Mouse (Mus musculus) hindbrain, embryonic 13.5 days (tissue): ENCODE measurements around the gene Mrps21. TPM values are rescaled to one million over a fixed set of nuclear protein-coding genes. Genes with fewer than 3 reads are reported as not detected.
"Not testable (repeated sequence)": the region's sequence is repeated elsewhere in the genome, so short reads cannot be mapped to it uniquely, and the experiment has no call there.

ENCODE experiments used
- ATAC-seq: fragments of 200-750 bp; cut with Nextera tagmentation; 2 replicates; pipeline ENCODE4 v1.8.0; 2017; ENCODE audit warnings: moderate TSS enrichment; ENCODE audit not compliant: low FRiP score
- H3K27ac ChIP-seq: fragments of 300-500 bp; sonication (generic); 2 replicates; pipeline ENCODE4 v1.5.1; 2015; ENCODE audit warnings: inconsistent platforms, mild to moderate bottlenecking, moderate library complexity
- H3K27me3 ChIP-seq: fragments of 300-500 bp; sonication (generic); 2 replicates; pipeline ENCODE4 v1.6.1; 2015; ENCODE audit warnings: mild to moderate bottlenecking, inconsistent platforms
- H3K36me3 ChIP-seq: fragments of 300-500 bp; sonication (generic); 2 replicates; pipeline ENCODE4 v1.6.1; 2015; ENCODE audit warnings: mild to moderate bottlenecking, inconsistent platforms
- H3K4me1 ChIP-seq: fragments of 300-500 bp; sonication (generic); replicated peaks from 2 replicates; pipeline ENCODE4 v1.6.1; 2015; ENCODE audit warnings: inconsistent platforms
- H3K4me2 ChIP-seq: fragments of 300-500 bp; sonication (generic); 2 replicates; pipeline ENCODE4 v1.6.1; 2015; ENCODE audit warnings: inconsistent platforms, mild to moderate bottlenecking, moderate library complexity
- H3K4me3 ChIP-seq: fragments of 300-500 bp; sonication (generic); 2 replicates; pipeline ENCODE4 v1.5.1; 2015; ENCODE audit warnings: mild to moderate bottlenecking, inconsistent platforms
- H3K9ac ChIP-seq: fragments of 300-500 bp; sonication (generic); 2 replicates; pipeline ENCODE4 v1.6.1; 2015; ENCODE audit warnings: mild to moderate bottlenecking, inconsistent platforms
- H3K9me3 ChIP-seq: fragments of 300-500 bp; sonication (generic); 2 replicates; pipeline ENCODE4 v1.6.1; 2016; ENCODE audit warnings: inconsistent platforms
- WGBS: fragments of 180-500 bp; shearing (Covaris S2); methylation state at CpG from one replicate; pipeline ENCODE4 v1.1.7; 2015; 5-methylcytosine and 5-hydroxymethylcytosine counted together
- polyA plus RNA-seq: library from polyadenylated mRNA; unstranded; fragments of >200 nt; fragmentation: Nextera tagmentation; extraction: Ambion mirVana; gene quantifications from 2 replicates; pipeline ENCODE4 v1.2.1, GENCODE M21; 2015

Gene Mrps21
- polyA plus RNA-seq, result 331 and 342 TPM in 2 replicates

DNA sequence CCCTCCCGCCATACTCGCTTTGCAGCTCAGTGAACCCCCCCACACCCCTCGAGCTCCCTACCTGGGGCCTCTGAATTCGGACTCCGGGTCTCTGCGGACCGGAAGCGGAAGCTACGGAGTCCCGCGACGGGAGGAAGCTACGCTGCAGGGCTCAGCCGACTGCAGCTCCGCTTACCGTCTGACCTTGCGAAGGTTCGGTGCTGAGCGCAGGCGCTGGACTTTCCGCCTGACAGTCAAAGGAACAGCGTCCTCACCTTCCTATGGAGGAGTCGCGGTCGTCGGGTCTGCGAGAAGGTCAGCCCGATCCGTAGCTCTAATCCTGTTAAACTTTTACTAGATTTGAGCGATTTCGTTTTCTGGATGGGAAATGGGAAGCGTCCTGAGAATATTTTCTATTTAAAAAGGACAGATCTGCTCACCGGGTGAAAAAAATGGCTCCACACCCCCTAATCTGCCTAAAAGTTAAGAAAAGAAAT, at the start of gene Mrps21:
TSS of gene Mrps21 (minus strand) at position 128 of the 476 bp plus-strand sequence.
- Histone ChIP-seq H3K27ac (peak within 1 kb of the TSS; percentile 85), H3K4me2 (peak within 1 kb of the TSS; percentile 82), H3K36me3 (peaks cover 31% of the 10 kb centered on the region), H3K27me3 (no peaks in the 10 kb centered on the region), H3K4me1 (peaks cover 25% of the 10 kb centered on the region), H3K9ac (peak within 1 kb of the TSS; percentile 86), H3K4me3 (peak within 1 kb of the TSS; percentile 72), H3K9me3 (no peaks in the 10 kb centered on the region)
- ATAC-seq, result peak; percentile 92
- WGBS, result under 1% methylated on average over 33 of the region's 33 CpGs

DNA sequence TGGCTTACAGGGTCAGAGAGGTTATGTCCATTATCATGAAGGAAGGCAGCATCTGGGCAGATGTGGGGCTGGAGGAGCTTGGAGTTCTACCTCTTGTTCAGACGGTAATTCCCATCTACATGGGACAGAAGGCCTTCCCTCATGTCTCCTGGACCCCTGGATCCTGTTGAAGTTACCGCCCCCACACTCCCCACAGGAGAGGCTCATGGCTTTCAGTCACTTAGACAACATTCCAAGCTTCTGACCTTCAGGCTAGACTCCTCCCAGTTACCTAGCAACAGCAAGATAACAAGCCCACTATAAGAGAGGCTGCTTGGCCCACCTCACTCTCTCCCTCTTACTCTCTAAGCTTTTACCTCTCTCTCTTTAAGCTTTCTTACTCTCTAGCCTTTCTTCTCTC, 49.2 kb upstream of the Mrps21 start:
- not testable (repeated sequence) for H3K4me3 ChIP-seq, H3K4me1 ChIP-seq, ATAC-seq, H3K9me3 ChIP-seq, H3K36me3 ChIP-seq, H3K27me3 ChIP-seq, H3K4me2 ChIP-seq, H3K27ac ChIP-seq, H3K9ac ChIP-seq
- 77% methylated on average over 2 of the region's 2 CpGs for WGBS

DNA sequence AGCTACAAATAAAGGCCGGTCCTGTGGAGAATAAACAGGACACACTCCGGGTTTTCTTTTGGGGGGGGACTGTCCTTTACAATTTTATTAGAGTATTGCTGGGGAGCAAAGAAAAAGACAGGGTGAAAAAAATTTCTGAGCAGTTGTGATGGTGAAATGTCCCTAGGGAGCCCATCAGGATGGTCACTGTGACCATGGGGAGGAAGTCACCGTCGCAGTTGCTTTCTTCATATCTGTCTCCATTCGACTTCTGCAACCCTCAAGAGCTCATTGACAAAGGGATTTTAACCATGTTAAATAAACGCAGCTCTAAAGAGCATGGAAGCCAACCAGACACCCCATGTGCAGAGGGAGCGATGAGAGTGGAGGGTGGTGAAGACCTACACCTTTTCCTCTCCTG, 45.4 kb upstream of the Mrps21 start:
- Histone ChIP-seq H3K9me3 (no peaks in the 10 kb centered on the region), H3K27ac (no peak overlapping the region), H3K4me1 (no peaks in the 10 kb centered on the region), H3K9ac (no peak overlapping the region), H3K4me2 (no peak overlapping the region), H3K36me3 (no peaks in the 10 kb centered on the region), H3K4me3 (no peak overlapping the region), H3K27me3 (no peaks in the 10 kb centered on the region)
- no peak for ATAC-seq
- 82% methylated on average over 7 of the region's 7 CpGs for WGBS

DNA sequence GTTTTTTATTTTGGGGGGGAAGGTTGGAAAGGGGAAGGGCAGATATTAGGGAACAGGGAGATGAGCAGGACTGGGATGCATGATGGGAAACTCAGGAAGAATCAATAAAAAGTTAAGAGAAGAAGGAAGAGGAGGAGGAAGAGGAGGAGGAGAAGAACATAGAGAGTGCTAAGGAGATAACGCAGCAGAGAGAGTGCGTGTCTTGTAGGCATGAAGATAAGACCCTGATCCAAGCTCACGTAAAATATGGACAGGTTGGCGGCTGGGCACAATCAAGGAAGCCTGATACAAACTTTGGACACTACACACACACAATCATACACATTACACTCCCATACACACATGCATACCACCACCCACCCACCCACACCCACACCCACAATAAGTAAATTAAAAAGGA, 43.4 kb upstream of the Mrps21 start:
- Histone ChIP-seq H3K4me2 (no peak overlapping the region), H3K27me3 (no peaks in the 10 kb centered on the region), H3K27ac (no peak overlapping the region), H3K36me3 (no peaks in the 10 kb centered on the region), H3K9me3 (no peaks in the 10 kb centered on the region), H3K4me3 (no peak overlapping the region), H3K4me1 (no peaks in the 10 kb centered on the region), H3K9ac (no peak overlapping the region)
- no peak for ATAC-seq
- 94% methylated on average over 4 of the region's 4 CpGs for WGBS

DNA sequence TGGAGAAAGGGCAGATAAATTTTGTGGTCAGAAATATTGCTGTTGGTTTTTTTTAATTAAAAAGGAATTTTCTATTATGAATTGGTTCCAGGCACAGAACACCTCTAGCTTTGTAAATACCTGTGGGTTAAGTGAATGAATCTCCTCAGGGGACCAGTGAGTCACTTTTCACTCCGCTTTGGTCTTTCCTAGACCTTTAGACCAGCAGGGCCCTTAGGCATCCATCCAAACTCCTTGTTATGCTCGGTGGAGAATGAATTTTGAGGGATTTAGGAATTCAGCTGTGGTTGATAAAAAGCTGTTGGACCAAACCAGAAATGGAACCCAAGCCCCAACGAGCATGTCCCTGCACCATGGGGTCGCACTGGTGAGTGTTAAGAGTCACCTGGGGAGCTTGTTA, 36.3 kb upstream of the Mrps21 start:
- H3K9ac ChIP-seq, result no peak overlapping the region
- no peaks in the 10 kb centered on the region for H3K36me3 ChIP-seq
- H3K27me3 ChIP-seq, result peaks cover 35% of the 10 kb centered on the region
- peaks cover 31% of the 10 kb centered on the region for H3K4me1 ChIP-seq
- H3K9me3 ChIP-seq, result no peaks in the 10 kb centered on the region
- no peak for ATAC-seq
- H3K4me2 ChIP-seq, result no peak overlapping the region
- WGBS, result 53% methylated on average over 4 of the region's 4 CpGs
- H3K4me3 ChIP-seq, result no peak overlapping the region
- H3K27ac ChIP-seq, result no peak overlapping the region

DNA sequence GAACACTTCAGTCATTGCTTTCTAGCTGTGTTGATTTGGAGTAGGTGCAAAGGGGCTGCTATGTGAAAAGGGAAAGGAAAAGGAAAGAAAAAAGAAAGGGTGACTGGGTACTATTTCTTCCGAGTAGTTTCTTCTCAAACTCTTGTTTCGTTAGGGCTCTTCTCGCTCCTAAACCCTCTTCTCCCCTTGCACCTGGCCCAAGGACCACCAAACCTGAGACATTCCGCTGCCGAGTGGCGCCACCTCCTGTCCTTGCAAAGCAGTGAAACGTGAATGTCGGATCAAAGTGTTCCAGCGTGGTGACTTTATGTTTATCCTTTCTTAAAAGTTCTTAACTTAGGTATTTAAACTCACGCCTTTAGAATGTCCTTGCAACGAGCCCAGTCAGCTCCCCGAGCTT, 35.5 kb upstream of the Mrps21 start:
- Histone ChIP-seq H3K27me3 (peaks cover 36% of the 10 kb centered on the region), H3K9me3 (no peaks in the 10 kb centered on the region), H3K4me2 (peak overlapping the region; percentile 74), H3K4me3 (0 out of 2 replicates have a peak overlapping the region, but pooled peaks have one; percentile 11), H3K36me3 (no peaks in the 10 kb centered on the region), H3K4me1 (peaks cover 31% of the 10 kb centered on the region), H3K27ac (no peak overlapping the region), H3K9ac (no peak overlapping the region)
- no peak for ATAC-seq
- WGBS, result 0% methylated on average over 12 of the region's 12 CpGs

DNA sequence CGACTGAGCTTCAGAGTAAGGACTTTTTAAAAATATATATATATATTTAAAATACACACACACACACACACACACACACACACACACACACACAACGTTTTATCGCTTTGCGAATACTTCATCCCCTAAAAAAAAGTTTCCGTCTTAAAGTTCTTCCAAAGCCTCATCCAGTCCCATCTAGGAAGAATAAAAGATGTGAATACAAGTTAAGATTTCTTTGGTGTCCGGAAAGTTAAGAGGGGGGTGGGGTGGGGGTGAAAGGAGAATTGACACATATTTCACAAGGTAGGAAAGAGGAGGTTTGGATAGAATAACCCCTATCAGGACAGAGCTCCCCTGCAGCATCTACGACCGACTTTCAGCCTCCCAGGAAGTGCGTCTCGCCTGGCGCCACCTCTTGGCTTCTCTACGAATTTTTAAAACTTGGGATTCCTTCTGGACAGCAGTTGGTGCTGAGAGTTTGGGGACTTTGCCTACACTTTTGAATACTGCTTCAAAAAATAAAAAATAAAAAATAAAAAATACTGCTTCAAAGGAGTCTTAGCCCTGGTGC, 34.7 kb upstream of the Mrps21 start:
- Histone ChIP-seq H3K9ac (no peak overlapping the region), H3K27me3 (peaks cover 38% of the 10 kb centered on the region), H3K4me2 (peak overlapping the region; percentile 74), H3K4me1 (peaks cover 31% of the 10 kb centered on the region), H3K27ac (no peak overlapping the region), H3K9me3 (no peaks in the 10 kb centered on the region), H3K4me3 (peak overlapping the region; percentile 37; the same call in 1 of the 2 replicates), H3K36me3 (no peaks in the 10 kb centered on the region)
- ATAC-seq, result no peak
- WGBS, result 1% methylated on average over 12 of the region's 12 CpGs

DNA sequence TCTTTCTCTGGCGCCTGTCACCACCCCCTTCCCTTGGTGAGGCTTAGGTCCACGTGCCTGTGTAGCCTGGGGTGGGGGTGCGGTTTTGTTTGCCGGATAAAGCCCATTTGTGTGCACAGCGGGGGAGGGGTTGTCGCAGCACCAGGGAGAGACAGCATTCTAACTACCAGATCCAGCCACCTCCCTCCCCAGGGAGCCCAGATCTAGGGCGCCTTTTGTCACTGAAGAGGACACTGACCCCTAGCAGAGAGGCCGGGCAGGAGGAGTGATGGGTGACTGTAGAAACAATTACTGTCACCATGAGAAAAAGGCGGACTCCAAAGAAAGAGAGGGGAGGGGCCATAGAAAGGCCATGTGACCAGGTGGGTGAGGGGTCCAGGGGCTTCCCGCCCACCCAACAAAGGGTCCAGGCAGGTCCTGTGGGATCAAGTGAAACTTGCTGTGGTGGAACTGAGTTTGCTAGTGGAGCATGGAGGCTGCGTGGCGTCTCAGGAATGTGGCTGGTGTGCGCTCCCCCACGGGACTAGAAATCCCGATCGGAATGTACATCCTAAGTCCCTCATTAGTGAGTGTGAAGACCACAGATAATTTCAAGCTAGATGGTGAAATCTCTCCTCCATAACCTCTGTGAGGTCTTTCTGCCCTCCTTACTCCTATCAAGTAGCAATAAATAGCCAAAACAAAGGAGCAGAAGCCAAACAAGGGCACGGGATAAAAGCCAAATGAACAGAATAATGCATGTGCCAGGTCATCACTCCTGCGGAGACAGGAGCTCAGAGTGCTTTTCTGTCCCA, 34.0 kb upstream of the Mrps21 start:
- under 1% methylated on average over 18 of the region's 18 CpGs for WGBS
- H3K9me3 ChIP-seq, result no peaks in the 10 kb centered on the region
- H3K4me1 ChIP-seq, result peaks cover 31% of the 10 kb centered on the region
- peak overlapping the region; percentile 63 for H3K9ac ChIP-seq
- peak; percentile 60; the same call in 1 of the 2 replicates for ATAC-seq
- peak overlapping the region; percentile 37 for H3K4me3 ChIP-seq
- peak overlapping the region; percentile 74 for H3K4me2 ChIP-seq
- H3K27me3 ChIP-seq, result peaks cover 38% of the 10 kb centered on the region
- no peaks in the 10 kb centered on the region for H3K36me3 ChIP-seq
- H3K27ac ChIP-seq, result no peak overlapping the region

DNA sequence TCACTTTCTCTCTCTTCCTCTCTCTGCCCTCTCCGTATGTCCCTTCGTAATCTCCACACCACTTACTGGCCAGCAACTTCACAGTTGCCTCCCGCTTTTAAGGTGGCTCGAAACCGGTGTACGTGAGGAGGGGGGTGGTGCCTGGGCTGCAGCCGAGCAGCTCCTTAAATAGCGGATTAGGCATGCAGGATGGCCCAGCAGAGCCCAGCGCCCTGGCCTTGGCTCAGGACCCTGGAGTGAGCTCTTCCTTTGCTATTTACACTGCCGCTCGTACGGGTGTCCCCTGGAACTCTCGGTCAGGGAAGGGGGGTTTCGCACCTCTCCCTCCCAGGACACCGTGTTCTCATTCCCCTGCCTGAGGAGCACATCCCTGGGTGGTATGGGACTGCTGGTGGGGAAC, 33.2 kb upstream of the Mrps21 start, which contains the start of gene Car14:
TSS of gene Car14 (minus strand) at position 124 of the 400 bp plus-strand sequence.
- Histone ChIP-seq H3K9me3 (no peaks in the 10 kb centered on the region), H3K27ac (0 out of 2 replicates have a peak within 1 kb of the TSS, but pooled peaks have one; percentile 9), H3K4me1 (peaks cover 31% of the 10 kb centered on the region), H3K36me3 (no peaks in the 10 kb centered on the region), H3K27me3 (peaks cover 38% of the 10 kb centered on the region), H3K9ac (peak within 1 kb of the TSS; percentile 63), H3K4me3 (peak within 1 kb of the TSS; percentile 37), H3K4me2 (peak within 1 kb of the TSS; percentile 74)
- WGBS, result under 1% methylated on average over 15 of the region's 15 CpGs
- ATAC-seq, result no peak

DNA sequence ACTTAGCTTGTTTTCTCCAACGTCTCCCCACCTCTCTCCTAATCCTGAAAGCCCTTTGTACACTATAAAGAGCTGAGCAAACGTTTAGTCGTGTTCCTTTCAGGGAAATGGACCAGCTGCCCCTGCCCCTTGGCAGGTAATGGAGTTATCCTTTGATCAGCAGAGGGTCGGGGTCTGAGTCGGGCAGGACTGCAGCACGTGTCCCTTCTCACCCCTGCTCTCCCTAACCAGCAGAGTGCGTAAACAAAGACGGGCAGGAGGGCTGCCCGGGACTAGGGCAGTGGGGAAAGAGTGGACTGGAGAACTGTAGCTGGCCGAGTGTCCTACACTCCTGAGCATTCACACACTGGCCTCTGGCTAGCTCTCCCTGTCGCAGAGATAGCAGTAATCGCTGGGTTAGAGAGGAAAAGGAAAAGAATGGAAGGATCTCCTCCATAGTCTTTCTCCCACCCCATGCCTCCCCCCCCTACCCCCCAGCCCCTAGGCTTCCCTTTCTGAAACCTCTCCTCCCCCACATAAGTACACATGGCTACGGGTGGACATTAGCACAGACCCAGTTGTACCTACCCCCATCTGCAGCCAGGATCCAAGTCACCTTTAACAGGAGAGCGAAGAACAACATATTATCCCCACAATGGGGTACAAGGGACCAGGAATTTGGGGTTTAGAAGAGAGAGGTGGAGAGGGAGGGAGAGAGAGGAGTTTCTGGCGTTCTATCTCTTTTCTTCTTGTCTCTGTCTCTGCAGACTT, 32.6 kb upstream of the Mrps21 start:
- ATAC-seq, result no peak
- H3K9ac ChIP-seq, result peak overlapping the region; percentile 63; the same call in 1 of the 2 replicates

DNA sequence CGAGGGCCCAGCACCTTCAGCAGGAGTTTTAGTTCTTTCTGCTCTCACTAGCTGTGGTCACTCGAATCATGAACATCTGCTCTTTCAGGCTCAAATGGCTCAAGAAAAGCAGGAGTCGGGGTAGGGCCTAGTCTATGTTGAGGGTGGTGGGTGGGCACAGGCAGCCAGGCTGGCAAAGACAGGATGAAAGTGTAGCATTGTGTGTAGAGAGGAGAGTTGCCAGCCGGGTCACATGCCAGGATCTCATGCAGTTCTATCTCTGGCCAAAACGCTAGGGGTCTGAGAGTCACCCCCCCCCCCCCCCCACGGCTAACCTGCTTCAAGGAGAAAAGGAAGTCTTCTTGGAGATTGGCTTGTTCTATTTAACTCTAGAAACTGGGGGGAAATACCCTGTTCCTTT, 31.3 kb upstream of the Mrps21 start:
- Histone ChIP-seq H3K27me3 (peaks cover 36% of the 10 kb centered on the region), H3K4me3 (no peak overlapping the region), H3K4me2 (no peak overlapping the region), H3K9ac (no peak overlapping the region), H3K4me1 (peaks cover 31% of the 10 kb centered on the region), H3K36me3 (peaks cover 4% of the 10 kb centered on the region; the same call in 1 of the 2 replicates), H3K27ac (no peak overlapping the region), H3K9me3 (no peaks in the 10 kb centered on the region)
- no peak for ATAC-seq
- WGBS, result 29% methylated on average over 6 of the region's 6 CpGs

More for the DNA sequence above, 32.6 kb upstream of the Mrps21 start:
- H3K27me3 ChIP-seq, result peaks cover 38% of the 10 kb centered on the region
- peak overlapping the region; percentile 74 for H3K4me2 ChIP-seq
- peak overlapping the region; percentile 37 for H3K4me3 ChIP-seq
- H3K4me1 ChIP-seq, result peaks cover 31% of the 10 kb centered on the region
- WGBS, result 1% methylated on average over 15 of the region's 15 CpGs
- 0 out of 2 replicates have a peak overlapping the region, but pooled peaks have one; percentile 9 for H3K27ac ChIP-seq
- H3K9me3 ChIP-seq, result no peaks in the 10 kb centered on the region
- H3K36me3 ChIP-seq, result no peaks in the 10 kb centered on the region

DNA sequence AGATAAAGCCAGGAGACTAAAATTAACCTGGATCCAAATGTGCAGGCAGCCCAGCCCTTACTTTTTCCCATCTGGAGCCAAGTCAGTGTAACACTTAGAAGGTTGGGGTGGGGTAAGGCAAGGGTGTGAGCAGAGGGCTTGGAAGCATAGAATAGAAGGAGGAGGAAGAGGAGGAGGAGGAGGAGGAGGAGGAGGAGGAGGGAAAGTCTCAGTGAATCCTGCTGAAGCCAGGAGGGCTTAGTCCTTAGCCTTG, 31.0 kb upstream of the Mrps21 start:
- H3K9ac ChIP-seq, result 0 out of 2 replicates have a peak overlapping the region, but pooled peaks have one; percentile 25
- no peak overlapping the region for H3K27ac ChIP-seq
- ATAC-seq, result no peak
- peaks cover 5% of the 10 kb centered on the region; the same call in 1 of the 2 replicates for H3K36me3 ChIP-seq
- H3K4me1 ChIP-seq, result peaks cover 31% of the 10 kb centered on the region
- H3K9me3 ChIP-seq, result no peaks in the 10 kb centered on the region
- peaks cover 32% of the 10 kb centered on the region for H3K27me3 ChIP-seq
- no peak overlapping the region for H3K4me2 ChIP-seq
- H3K4me3 ChIP-seq, result no peak overlapping the region
